Mouse (Mus musculus) testis, adult 2 months (tissue): ENCODE data around the gene Hist1h2bb.

Source experiments
- CTCF ChIP-seq: fragments of 200-500 bp; IDR thresholded peaks from 2 replicates; pipeline ENCODE4 v1.5.1; 2012; ENCODE audit warnings: low read depth, mild to moderate bottlenecking, inconsistent platforms, low read length, moderate library complexity; ENCODE audit not compliant: control insufficient read depth, insufficient read depth, insufficient replicate concordance
- POLR2A ChIP-seq: fragments of 200-500 bp; IDR thresholded peaks from 2 replicates; pipeline ENCODE4 v1.6.1; 2012; ENCODE audit warnings: low read depth, mild to moderate bottlenecking, inconsistent platforms, low read length, moderate library complexity; ENCODE audit not compliant: control insufficient read depth

DNA sequence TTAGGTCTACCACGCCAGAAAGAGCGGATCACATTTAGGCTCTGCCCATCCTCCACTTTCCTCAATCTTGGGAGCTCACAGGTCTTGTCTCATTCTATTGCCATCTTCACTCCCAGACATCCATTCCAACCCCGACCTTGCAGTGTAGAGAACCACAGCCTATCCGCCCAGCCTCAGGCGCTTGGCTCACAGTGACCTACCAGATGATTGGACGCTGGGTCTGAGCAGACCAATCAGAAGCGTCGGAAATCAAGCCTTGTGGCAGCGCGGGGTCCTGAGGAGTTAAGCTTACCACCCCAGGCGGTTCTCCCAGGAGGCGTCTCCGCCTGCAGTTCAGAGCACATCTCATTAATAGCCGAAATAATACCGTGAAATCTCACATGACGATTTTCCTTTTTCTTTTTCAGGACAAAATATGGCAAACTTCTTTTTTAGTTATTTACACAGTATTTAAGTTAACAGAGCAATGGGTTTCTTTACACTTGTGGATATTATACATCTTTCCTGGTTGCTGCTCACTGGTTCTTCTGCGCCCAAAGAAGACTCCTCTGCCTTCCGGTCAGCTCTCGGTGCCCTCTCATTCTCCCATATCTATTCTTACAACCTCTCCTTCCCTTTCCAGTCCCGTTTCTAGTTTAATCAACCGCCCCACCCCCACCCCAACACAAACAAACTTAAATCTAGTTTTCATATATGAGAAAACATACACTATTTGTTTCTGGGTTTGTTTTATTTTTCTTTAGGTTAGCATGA is 26.2 kb downstream of the Hist1h2bb start:
- TF ChIP-seq POLR2A (no peak), CTCF (no peak)
